Mouse (Mus musculus): Measurements from ENCODE around the gene Hpdl. TPM values are rescaled to one million over a fixed set of nuclear protein-coding genes. Genes with fewer than 3 reads are reported as not detected.
"Not testable (repeated sequence)": the region's sequence is repeated elsewhere in the genome, so short reads cannot be mapped to it uniquely, and the experiment has no call there.

The Hpdl gene
- 1 to 10 TPM; 2.4 to 4.2 TPM for total RNA-seq (2021)
- 7.7 and 8.9 TPM in 2 replicates for polyA plus RNA-seq (2012; rRNA removed)
- long read RNA-seq, transcript Hpdl-201 (1 exons, 1,804 nt) = major isoform, 6 of 6 reads
- long read RNA-seq, partial matches to known transcripts = 0 of 6 reads
- long read RNA-seq, other reads (novel, unspliced or antisense) = 0 of 6 reads

DNA sequence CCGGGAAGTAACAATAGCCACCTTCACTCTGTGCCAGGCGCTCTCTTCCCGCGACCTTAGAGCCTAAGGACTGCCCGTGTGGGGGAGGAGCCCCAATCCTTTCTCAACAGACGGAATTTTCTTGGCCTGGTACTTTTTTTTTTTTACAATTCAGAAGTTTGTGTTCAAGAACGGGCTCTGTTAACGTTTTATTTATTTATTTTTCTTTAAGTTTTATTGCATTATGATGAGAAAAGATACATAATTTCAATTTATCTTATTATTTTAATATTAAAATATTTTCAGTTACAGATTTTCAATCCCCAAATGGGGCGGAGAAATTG is at the start of gene Hpdl:
Gene Hpdl, minus strand, starts transcription at position 14 of the 323 bp plus-strand sequence.
- no peak for DNase-seq

DNA sequence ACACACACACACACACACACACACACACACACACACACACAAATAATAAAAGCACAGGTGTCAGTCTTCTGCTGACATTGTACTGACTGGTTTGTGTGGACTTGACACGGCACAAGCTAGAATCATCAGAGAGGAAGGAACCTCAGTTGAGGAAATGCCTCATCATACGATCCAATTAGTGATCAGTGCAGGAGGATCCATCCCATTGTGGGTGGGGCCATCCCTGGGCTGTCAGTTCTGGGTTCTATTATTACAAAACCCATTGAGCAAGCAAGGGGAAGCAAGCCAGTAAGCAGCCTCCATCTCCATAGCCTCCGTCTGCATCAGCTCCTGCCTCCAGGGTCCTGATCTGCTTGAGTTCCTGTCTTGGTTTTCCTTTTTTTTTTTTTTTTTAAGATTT is 48.4 kb upstream of the Hpdl start:
- DNase-seq = no peak

DNA sequence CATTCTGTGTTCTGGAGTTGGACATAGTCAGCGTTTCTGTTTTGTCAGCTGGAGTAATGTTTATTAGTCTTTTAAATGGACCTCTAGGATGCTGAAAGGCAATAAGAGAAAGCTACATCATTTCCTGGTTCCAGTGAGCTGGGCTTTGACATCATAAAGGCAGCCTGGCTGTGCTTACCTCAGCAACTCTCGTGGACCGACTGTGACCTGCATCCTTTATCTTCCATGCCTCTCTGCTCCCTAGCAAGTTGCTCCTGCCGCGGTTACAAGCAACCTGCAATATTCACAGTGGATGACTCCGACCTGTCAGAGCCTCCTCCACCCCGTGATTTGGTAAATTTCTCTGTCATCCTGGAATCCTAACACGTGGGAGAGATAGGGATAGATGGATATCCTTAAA is 40.5 kb upstream of the Hpdl start:
- no peak for DNase-seq

DNA sequence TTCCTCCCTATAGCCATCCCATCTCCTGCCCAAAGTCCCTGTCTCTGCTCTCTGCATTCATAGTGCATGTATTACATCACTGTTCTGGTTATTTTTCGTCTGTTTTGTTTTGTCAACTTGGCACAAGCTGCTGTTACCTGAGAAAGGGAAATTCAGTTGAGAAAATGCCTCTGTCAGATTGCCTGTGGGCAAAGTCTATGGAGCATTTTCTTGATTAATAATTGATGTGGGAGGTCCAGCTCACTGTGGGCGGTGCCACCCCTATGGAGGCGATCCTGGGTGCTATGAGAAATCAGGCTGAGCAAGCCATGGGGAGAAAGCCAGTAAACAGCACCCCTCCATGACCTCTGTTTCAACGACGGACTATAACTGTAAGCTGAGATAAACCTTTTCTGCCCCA is 38.2 kb upstream of the Hpdl start:
- no peak for DNase-seq

DNA sequence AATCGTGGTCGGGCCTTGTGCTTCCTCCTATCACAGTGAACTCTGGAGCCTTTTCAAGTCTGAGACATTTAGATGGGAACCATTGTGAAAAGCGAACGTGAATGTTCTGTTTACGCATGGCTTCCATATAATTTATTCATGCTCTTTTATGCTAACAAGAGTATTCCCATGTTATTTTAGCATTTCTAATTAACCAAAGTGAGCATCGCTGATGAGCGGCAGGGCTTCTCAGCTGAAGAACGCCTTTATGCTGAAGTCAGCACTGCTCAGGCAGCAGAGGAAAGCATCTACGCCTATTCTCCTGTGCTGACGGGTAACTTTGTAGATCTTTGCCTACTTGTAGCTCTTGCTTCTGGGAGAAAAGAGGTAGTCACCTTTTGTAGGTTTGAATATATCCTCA is 35.7 kb upstream of the Hpdl start:
- DNase-seq = no peak

DNA sequence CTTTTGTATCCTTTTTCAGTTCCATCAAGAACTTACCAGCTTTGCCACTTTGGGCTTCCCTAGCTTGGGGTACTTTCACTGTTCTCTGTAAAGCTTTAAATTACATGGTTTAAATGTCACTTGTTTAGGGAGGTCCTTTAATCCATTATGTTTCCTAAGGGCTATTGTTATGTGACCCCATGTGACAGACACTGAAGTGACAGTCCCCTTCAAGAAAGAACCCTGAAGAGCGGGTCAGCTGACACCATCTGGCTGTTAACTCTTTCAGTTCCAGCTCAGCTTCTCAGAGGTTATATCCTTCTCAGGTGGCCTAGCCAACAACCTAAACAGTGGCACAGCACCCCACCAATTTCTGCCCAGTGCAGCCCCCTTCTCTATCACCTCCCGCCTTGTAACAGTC is 32.8 kb upstream of the Hpdl start:
- DNase-seq = no peak

DNA sequence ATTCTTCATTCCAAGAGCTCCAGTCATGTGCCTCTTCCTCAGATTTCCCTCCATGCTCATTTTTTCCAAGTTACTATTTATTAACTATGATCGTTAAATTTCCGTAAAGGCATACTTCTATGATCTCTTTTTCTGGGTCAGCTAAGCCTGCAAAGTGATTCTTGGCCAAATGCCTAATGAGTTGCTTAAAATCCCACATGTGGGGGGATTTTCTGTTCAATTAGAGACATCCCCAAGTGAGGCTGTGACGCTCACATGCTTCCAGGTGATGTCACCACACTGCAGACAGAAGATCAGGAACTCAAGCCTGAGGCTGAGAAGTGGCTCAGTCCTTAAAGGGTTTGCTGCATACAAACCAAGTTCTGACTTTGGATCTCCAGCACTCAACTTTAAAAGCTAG is 28.4 kb upstream of the Hpdl start:
- DNase-seq = no peak

DNA sequence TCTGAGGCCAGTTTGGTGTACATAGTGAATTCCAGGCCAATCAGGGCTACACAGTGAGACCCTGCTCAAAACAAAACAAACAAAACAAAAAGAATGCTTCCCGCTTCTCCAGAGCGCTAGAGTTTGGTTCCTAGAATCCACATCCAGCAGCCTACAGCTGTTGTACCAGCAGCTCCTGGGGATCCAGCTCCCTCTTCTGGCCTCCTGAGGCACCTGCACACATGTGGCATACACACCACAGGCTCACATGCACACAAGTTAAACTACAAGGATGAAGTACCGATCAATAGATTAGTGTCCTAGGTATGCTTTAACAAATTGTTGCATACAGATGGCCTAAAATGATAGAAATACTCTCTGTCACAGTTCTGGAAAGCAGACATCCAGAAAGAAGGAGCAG is 22.8 kb upstream of the Hpdl start:
- DNase-seq = no peak

DNA sequence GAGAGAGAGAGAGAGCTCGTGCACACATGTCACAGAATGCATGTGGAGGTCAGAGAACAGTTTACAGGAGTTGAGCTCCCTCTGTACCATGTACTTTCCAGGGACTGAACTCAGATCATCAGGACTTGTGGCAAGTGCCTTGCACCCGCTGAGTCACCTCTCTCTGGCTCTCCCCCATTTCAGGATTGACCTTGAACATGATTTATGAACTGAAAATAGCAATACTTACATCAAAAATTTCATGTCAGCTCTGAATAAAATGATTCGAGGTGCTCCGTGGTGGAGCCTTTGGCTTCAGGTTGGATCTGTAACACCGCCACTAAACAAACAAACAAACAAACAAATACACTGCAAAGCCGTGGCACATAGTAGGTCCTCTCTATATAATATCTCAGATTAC is 19.3 kb upstream of the Hpdl start:
- DNase-seq = peak; percentile 32

DNA sequence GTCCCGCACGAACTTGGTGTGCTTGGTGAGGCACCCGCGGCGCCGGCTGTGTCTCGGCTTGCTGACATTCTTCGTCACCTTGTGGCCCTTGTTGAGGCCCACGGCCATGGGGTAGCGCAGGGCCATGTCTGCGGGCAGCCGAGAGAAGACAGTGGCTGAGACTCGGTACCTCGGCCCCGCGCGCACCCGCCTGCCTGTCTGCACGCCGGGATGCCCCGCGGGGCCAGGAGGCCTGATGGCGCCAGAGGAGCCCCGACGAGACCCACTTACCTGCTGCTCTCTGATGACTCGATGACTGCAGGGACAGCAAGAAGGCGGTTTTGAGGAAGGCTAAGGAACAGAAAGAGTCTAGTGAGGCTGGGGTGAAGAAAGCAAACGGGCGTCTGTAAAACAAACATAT is 18.6 kb upstream of the Hpdl start:
- DNase-seq = not testable (repeated sequence)

DNA sequence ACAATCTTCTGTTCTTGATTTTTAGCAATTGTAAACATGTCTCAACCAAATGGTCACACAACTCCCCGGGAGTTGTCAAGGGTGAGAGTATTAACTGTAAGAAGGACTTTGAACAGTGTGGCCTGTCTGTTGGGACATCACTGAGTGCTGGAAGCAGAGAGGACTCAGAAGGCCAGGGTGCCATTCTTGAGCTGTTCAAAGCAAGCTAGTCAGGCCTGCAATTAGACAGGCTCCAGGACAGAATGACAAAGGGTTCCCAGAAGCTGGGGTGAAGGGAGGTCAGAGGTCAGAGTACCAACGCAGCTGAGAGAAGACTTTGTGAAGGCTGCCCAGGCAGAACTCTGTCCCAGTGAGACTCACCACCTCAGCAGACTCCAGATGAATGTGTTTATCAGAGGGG is 17.5 kb upstream of the Hpdl start:
- no peak for DNase-seq

DNA sequence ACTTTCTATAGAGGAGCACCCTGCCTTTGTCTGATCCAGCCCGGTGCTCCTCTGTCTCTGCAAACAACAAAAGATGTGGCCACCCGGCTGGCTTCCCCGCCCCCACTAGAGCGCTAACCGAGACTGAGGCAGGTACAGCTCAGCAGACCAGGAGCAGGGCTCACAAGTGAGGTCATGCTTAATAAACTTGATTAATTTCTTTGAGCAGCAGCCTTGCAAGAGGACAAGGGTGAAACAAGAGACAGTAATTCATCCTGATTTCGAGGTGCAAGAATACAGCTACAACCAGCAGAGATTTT is 8.5 kb upstream of the Hpdl start:
- DNase-seq = no peak

DNA sequence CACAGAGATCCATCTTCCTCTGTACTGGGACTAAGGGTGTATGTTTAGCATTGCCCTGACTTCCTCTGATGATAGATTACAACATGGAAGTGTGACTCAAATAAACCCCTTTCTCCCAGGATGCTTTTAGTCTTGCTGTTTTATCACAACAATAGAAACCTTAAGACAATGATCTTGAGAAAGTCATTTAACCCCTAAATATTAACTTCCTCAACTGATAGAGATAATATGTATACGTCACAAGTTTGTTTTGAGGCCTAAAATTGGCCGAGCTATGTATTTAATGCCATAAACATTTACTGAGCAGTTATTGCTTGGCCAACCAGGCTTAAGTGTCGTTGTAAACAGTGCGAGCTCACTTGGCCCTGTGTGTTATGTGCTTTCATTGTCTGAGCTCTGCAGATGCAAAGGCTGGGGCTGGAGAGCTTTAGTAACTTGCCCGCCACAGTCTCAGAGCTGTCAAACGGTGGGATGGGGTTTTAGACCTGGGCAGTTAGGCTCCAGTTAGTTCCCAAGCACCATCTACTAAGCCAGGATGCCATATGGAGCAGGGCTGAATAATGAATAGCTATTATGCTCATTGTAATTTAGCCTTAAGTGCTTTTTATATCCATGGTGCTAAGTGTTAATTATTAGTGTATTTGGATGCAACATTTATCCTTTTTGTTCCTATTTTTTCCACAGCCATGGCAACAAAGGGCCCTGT is 8.0 kb upstream of the Hpdl start:
- DNase-seq = no peak

DNA sequence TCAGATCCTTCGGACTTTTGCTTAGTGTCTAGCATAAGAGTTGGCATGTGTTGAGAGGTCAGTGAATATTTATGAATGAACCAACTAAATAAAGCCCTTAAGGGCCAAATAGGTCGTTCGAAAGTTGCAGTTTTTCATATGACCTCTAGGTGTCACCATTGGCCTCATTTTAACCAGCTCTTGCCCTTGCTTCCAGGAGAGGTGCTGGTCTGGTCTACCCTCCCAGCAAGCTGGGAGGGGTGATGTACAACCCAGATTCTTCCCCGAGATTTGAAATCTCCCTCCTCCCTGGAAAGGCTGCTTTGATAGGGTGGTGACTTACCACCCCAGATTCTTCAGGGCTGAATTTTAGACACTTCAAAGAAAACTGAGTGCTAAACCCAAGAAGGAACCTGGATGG is 6.3 kb upstream of the Hpdl start:
- peak; percentile 39 for DNase-seq

DNA sequence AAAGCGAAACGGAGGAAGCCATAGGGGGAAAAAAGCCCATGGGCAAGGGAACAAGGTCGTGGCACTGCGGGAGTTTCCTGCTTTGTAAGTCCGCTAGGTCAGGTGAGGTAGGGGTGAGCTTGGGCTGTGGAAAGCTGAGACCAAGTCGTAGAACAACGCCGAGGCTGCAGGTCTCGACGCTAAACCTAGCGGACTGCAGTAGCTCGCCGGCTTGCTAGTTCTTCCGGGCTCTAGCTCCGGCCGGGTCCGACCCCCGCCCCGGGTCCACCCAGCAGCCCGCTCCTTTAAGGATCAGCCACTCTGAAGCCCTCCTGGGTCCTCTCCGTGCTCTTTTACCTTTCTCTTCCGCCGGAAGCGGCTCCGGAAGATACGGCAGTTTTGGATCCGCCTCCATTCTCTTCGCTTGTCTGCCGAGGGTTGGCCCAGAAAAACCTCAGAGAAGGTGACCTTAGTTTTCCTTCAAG is 3.1 kb upstream of the Hpdl start:
- DNase-seq = peak; percentile 86

DNA sequence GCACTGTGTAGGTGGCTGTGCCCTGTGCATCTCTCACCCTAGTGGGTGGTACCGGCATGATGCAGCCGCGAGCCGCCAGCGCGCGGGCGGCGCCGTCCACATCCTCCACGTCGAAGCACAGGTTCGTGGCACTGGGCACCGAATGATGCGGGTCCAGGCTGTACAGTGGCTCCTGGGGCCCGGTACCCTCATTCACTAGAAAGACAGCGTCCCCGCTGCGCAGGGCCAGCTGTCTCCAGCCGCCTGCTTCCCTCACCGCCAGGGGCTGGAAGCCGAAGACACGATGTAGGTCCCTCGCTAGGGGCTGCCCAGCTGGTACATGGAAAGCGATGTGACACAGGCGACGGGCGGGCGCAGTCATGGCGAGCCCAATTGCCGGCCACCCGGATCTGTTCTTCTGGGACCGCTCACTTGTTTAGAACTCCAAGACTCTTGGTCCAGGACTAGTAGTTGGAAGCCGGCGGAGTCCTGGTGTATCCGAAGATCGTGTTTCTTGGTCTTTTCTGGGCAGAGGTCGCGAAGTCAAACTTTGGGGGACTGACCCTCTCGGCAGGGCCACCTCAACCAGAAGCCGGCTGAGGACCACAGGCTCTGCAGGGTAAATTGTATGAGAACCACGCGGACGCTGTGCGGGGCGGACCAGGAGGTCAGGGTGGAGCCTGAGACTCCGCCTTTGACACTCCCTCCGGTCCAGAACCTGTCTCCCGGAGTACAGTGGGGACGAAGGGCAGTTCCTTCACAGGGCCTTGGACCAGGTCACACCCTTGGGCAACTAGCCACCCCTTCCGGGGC is 409 bp downstream of the Hpdl start:
- DNase-seq = peak; percentile 93

DNA sequence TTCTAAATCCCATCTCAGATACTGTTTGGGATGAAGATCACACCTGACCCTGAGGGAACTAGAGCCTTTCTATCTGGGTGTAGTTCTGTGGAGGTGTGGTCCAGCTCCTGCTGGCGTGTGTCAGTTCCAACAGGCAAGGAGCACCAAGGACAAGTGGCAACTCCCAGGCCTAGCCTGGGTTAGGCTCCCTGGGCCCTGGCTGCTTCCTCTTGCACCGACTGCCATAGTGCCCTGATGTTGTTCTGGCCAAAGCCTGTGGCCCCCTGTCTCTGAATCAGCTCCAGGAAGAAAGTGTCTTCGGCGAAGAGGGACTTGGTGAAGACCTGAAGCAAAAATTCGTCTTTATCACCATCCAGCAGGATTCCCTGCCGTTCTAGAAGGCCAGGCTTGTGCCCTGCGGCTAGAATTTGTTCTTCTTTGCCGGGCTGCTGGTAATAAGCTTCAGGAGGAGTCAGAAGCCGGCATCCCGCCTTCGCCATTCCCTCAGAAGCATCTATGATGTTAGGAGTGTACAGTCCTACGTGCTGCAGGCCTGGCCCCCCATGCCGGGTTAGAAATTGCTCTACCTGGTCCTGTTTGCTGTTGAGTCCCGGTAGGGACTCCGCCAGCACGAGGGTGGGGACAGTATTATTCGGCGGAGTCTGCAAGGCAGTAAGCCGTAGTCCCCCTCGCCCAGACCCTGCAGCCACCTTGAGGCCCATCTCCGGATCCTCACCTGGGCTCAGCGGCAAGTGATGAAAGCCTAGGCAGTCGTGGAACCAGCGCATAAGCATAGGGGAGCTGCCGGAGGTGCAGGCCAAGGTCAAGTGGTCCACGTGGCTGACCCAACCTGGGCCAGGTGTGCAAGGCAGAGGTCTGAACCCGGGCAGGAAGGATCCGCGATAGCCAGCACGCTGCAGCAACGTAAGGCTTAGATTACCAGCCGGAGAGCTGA is 1.3 kb downstream of the Hpdl start:
- no peak for DNase-seq

DNA sequence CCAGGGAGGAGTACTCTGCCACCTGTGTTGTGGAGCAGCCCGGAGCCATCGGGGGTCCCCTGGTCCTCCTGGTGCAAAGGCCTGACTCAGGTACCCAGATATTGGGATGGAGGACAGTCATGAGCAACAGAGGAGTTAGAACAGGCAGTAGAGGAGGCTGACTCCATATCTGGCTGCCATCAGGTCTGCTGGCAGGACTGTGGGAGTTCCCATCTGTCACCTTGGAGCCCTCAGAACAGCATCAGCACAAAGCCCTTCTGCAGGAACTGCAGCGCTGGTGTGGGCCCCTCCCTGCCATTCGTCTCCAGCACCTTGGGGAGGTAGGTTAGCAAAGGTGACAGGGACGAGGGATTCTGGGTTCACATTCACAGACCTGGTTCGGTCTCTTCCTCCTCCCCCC is 4.0 kb downstream of the Hpdl start:
- DNase-seq = no peak

DNA sequence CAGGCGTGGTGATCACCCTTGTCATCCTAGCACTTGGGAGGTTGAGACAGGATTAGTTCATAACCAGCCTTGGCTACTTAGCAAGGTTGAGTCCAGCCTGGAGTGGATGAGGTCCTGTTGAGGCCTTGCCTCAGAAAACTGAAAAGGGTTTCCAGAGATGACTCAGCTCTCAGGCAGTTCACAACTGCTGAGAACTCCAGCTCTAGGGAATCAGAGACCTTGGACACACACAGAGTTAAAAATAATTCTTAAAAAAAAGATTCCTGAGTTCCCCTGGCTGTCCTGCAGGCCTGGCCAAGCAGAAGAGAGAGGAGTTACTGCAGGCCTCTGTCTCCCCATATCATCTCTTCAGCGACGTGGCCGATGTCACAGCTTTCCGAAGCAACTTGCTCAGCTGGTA is 6.2 kb downstream of the Hpdl start:
- peak; percentile 59 for DNase-seq

DNA sequence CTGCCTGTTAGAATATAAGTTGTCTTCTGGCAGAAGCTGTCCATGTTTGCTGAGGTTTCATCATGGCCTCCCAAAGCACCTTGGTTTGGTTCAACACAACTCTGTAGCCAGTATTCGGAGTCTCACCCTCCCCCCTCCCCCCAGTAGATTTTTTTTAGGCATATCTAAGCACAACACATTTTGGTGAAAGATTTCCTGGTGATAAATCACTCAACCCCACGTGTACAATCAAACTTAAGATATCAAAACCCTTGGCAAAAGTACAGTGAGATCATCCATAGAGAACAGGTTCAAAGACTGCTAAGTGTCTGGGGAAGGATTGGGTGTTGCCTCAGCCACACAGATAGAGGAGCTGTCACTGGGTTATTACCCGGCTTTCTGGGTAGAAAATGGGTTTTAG is 10.5 kb downstream of the Hpdl start:
- no peak for DNase-seq

DNA sequence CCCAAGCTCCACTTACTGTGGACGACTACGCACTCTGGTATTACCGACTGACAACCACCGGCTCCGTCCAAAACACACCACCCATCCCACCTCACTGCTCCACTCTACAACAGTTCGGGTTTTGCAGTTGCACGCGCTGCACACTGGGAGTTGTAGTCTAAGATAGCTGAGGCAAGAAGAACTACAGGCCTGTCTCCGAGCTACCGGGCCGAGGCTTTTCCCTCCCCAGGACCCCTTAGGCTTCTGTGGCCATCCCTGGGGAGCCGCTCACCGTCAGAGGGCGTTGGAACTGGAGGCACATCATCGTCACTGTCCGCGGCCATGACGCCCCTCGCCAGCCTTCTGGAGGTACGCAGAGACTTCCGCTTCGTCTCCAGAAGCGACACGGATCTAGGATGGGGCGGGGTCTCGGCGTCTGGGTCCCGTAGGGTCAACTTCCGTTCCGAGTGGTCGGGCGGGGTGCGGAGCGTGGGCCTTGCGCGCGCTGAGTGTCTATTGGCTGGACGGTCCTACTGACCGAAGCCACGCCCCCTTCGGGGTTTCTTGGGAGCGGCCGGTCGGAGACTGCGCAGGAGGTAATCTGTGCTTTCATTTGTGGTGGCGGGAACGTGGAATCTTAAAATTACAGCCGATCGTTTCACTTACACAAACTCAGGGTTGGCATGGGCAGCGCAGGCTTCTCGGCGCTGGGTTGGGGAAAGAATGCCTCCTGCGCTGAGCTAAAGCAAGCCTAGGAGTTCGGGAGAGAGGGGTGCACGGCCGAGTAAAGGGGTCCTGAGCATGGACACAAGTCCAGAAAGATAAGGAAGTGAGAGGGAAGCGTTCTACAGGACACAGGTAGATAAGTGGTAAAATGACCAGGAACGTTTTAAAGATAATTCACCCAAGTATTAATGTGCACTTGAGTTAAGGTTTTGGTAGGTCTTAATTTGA is 14.0 kb downstream of the Hpdl start, which contains the start of the genes Toe1 and Mutyh:
Gene Toe1, minus strand, starts transcription at position 444 of the 933 bp plus-strand sequence.
Gene Mutyh, plus strand, starts transcription at position 527 of the 933 bp plus-strand sequence.
- peak; percentile 96 for DNase-seq

All from adrenal gland, adult 2 months (tissue).